ENCODE assay signal across 13 mouse cellular contexts in genomic region chr7:132659633-132660032, GRCm38 (mm10). TPM values are rescaled to one million over a fixed set of nuclear protein-coding genes. Genes with fewer than 3 reads are reported as not detected.
DNase-seq lines count a peak whose midpoint lies in the region; ATAC-seq and TF ChIP-seq lines count a peak whose summit lies in the region.
"Had no signal": no experiment of that assay in that cellular context is flagged by ENCODE, and none has a peak within 500 bp of the region (broad histone marks: within the 10 kb centered on the region; RNA-seq: fewer than 3 reads in every experiment).

No protein-coding gene starts in this region.

- no peaks in the 10 kb centered on the region for H3K27me3 ChIP-seq in hindbrain, embryonic 10.5 days (ENCODE audit: insufficient read depth, poor library complexity, severe bottlenecking)
- no peaks in the 10 kb centered on the region for H3K27me3 ChIP-seq in hindbrain, postnatal 0 days (ENCODE audit: insufficient read depth, low read length)
- H3K27me3 ChIP-seq in megakaryocyte, embryonic 14.5 days (replicated peaks): peaks cover 7% of the 10 kb centered on the region
- H3K27me3 ChIP-seq in embryonic facial prominence, embryonic 10.5 days (replicated peaks; ENCODE audit: low read depth, poor library complexity, severe bottlenecking): peaks cover 39% of the 10 kb centered on the region
- no peaks in the 10 kb centered on the region for H3K27me3 ChIP-seq in limb, embryonic 13.5 days
- H3K27me3 ChIP-seq: embryonic facial prominence, embryonic 12.5 days had no signal

- no peaks in the 10 kb centered on the region for H3K9me3 ChIP-seq in hindbrain, embryonic 10.5 days
- no peaks in the 10 kb centered on the region for H3K9me3 ChIP-seq in hindbrain, postnatal 0 days (ENCODE audit: low read length)
- H3K9me3 ChIP-seq in megakaryocyte, embryonic 14.5 days: no peaks in the 10 kb centered on the region
- H3K9me3 ChIP-seq in embryonic facial prominence, embryonic 10.5 days: no peaks in the 10 kb centered on the region
- no peaks in the 10 kb centered on the region for H3K9me3 ChIP-seq in limb, embryonic 13.5 days
- H3K9me3 ChIP-seq: embryonic facial prominence, embryonic 12.5 days; forebrain, embryonic 12.5 days had no signal

- ATAC-seq in hindbrain, postnatal 0 days: no peak
- ATAC-seq in megakaryocyte, adult 5-6 weeks (ENCODE audit: poor library complexity, severe bottlenecking): no peak
- no peak for ATAC-seq in limb, embryonic 13.5 days (ENCODE audit: low FRiP score, low read depth)
- ATAC-seq: hindbrain, embryonic 16.5 days had no signal

- no peaks in the 10 kb centered on the region for H3K36me3 ChIP-seq in hindbrain, embryonic 10.5 days
- no peaks in the 10 kb centered on the region for H3K36me3 ChIP-seq in hindbrain, postnatal 0 days (ENCODE audit: insufficient read depth, low read length)
- no peaks in the 10 kb centered on the region for H3K36me3 ChIP-seq in megakaryocyte, embryonic 14.5 days (replicated peaks; ENCODE audit: low read length)
- no peaks in the 10 kb centered on the region for H3K36me3 ChIP-seq in embryonic facial prominence, embryonic 10.5 days (replicated peaks)
- no peaks in the 10 kb centered on the region for H3K36me3 ChIP-seq in limb, embryonic 13.5 days
- H3K36me3 ChIP-seq: embryonic facial prominence, embryonic 12.5 days; forebrain, embryonic 12.5 days had no signal

- no peak overlapping the region for H3K4me2 ChIP-seq in hindbrain, postnatal 0 days (ENCODE audit: low read depth, low read length)
- H3K4me2 ChIP-seq in limb, embryonic 13.5 days (replicated peaks): no peak overlapping the region
- H3K4me2 ChIP-seq: embryonic facial prominence, embryonic 12.5 days; forebrain, embryonic 12.5 days had no signal

- DNase-seq in hindbrain, embryonic 10.5 days (ENCODE audit: low spot score): no peak
- no peak for DNase-seq in hindbrain, postnatal 0 days (ENCODE audit: low spot score)
- no peak for DNase-seq in embryonic facial prominence, embryonic 10.5 days (ENCODE audit: low spot score)
- DNase-seq in left cerebral cortex, adult 11 months (ENCODE audit: low spot score): no peak
- DNase-seq: cerebellum, adult 9-11 months; layer of hippocampus, adult 9-11 months had no signal

- WGBS in hindbrain, embryonic 10.5 days: 59% methylated on average over 7 of the region's 7 CpGs
- WGBS in hindbrain, postnatal 0 days: 85% methylated on average over 7 of the region's 7 CpGs
- WGBS in embryonic facial prominence, embryonic 10.5 days: 62% methylated on average over 7 of the region's 7 CpGs
- WGBS in limb, embryonic 13.5 days: 73% methylated on average over 7 of the region's 7 CpGs

- no peak overlapping the region for H3K9ac ChIP-seq in hindbrain, postnatal 0 days (replicated peaks; ENCODE audit: low read length)
- 0 out of 2 replicates have a peak overlapping the region, but pooled peaks have one; percentile 5 for H3K9ac ChIP-seq in limb, embryonic 13.5 days
- H3K9ac ChIP-seq: embryonic facial prominence, embryonic 12.5 days; forebrain, embryonic 12.5 days had no signal

- peak overlapping the region; percentile 70; the same call in 1 of the 2 replicates for H3K27ac ChIP-seq in hindbrain, embryonic 10.5 days
- H3K27ac ChIP-seq in hindbrain, postnatal 0 days: no peak overlapping the region
- H3K27ac ChIP-seq in embryonic facial prominence, embryonic 10.5 days (replicated peaks): peak overlapping the region; percentile 81; the same call in 1 of the 2 replicates
- no peak overlapping the region for H3K27ac ChIP-seq in limb, embryonic 13.5 days

- no peak for TF ChIP-seq CTCF in hindbrain, postnatal 0 days (IDR thresholded peaks at IDR 0.05; ENCODE audit: low read depth)

- H3K4me3 ChIP-seq in hindbrain, embryonic 10.5 days: no peak overlapping the region
- H3K4me3 ChIP-seq in hindbrain, postnatal 0 days (ENCODE audit: low read length): no peak overlapping the region
- H3K4me3 ChIP-seq in megakaryocyte, embryonic 14.5 days (replicated peaks): peak overlapping the region; percentile 72
- no peak overlapping the region for H3K4me3 ChIP-seq in embryonic facial prominence, embryonic 10.5 days
- no peak overlapping the region for H3K4me3 ChIP-seq in limb, embryonic 13.5 days
- H3K4me3 ChIP-seq: embryonic facial prominence, embryonic 12.5 days; forebrain, embryonic 12.5 days; myocyte had no signal

- peaks cover 60% of the 10 kb centered on the region for H3K4me1 ChIP-seq in hindbrain, embryonic 10.5 days (replicated peaks)
- H3K4me1 ChIP-seq in hindbrain, postnatal 0 days (ENCODE audit: insufficient read depth, low read length): no peaks in the 10 kb centered on the region
- H3K4me1 ChIP-seq in megakaryocyte, embryonic 14.5 days: peaks cover 94% of the 10 kb centered on the region
- peaks cover 69% of the 10 kb centered on the region for H3K4me1 ChIP-seq in embryonic facial prominence, embryonic 10.5 days
- peaks cover 47% of the 10 kb centered on the region for H3K4me1 ChIP-seq in limb, embryonic 13.5 days

RNA-seq across cellular contexts. Expression of gene Lhpp, which starts 49.2 kb away (rescaled TPM):
- 18.0 and 18.9 TPM in 2 replicates for polyA plus RNA-seq in hindbrain, embryonic 10.5 days (2016; fragmentation: Nextera tagmentation; extraction: Ambion mirVana)
- total RNA-seq in hindbrain, postnatal 0 days (2014; rRNA removed): 42.5 and 55.6 TPM in 2 replicates
- polyA plus RNA-seq in hindbrain, postnatal 0 days (2015; fragmentation: Nextera tagmentation; extraction: Ambion mirVana): 53.3 and 56.7 TPM in 2 replicates
- polyA plus RNA-seq in megakaryocyte, embryonic 14.5 days (2012; ENCODE audit: insufficient read depth, low replicate concordance): 1.3 and 2.5 TPM in 2 replicates
- total RNA-seq in megakaryocyte, adult 5-6 weeks (2015): 5.1 and 6.9 TPM in 2 replicates
- 5.8 and 6.1 TPM in 2 replicates for total RNA-seq in megakaryocyte, adult 5-6 weeks (2017)
- polyA plus RNA-seq in embryonic facial prominence, embryonic 10.5 days (2016; fragmentation: Nextera tagmentation; extraction: Ambion mirVana): 15.5 TPM in 2 replicates
- 21.7 and 22.6 TPM in 2 replicates for polyA plus RNA-seq in limb, embryonic 13.5 days (2015; fragmentation: Nextera tagmentation; extraction: Ambion mirVana)

Comparison
In these comparisons a context has a peak if more than half of its experiments do, and no peak if none do; other contexts are left out.
1. H3K27ac ChIP-seq: peak in hindbrain, embryonic 10.5 days (single experiment) and embryonic facial prominence, embryonic 10.5 days (single experiment); none in hindbrain, postnatal 0 days (single experiment) and limb, embryonic 13.5 days (single experiment).